Mouse (Mus musculus) liver, embryonic 14.5 days (tissue): ENCODE measurements around the gene Hacd3. TPM values are rescaled to one million over a fixed set of nuclear protein-coding genes. Genes with fewer than 3 reads are reported as not detected.
"Not testable (repeated sequence)": the region's sequence is repeated elsewhere in the genome, so short reads cannot be mapped to it uniquely, and the experiment has no call there.

Experiments
- ATAC-seq: fragments of 200-750 bp; cut with Nextera tagmentation; 2 replicates; pipeline ENCODE4 v1.8.0; 2017; ENCODE audit warnings: moderate number of reproducible peaks, mild to moderate bottlenecking, moderate library complexity; ENCODE audit not compliant: insufficient read depth
- DNase-seq, 3 experiments: peaks; one replicate each; pipeline ENCODE4 v3.0.0-alpha.2; 2012 to 2013; ENCODE audit warnings: low read depth in 3 of 3, low spot score in 3 of 3
- H3K27ac ChIP-seq: fragments of 300-500 bp; sonication (generic); 2 replicates; pipeline ENCODE4 v1.5.1; 2014; ENCODE audit warnings: moderate library complexity, mild to moderate bottlenecking, control low read depth, inconsistent platforms
- H3K27me3 ChIP-seq: fragments of 300-500 bp; sonication (generic); 2 replicates; pipeline ENCODE4 v1.6.1; 2014; ENCODE audit warnings: mild to moderate bottlenecking, low read length, moderate library complexity; ENCODE audit not compliant: control insufficient read depth, insufficient read depth
- H3K36me3 ChIP-seq: fragments of 300-500 bp; sonication (generic); replicated peaks from 2 replicates; pipeline ENCODE4 v1.6.1; 2014; ENCODE audit warnings: low read depth; ENCODE audit not compliant: control insufficient read depth, insufficient read depth
- H3K4me1 ChIP-seq, 2 experiments: fragments of 200-500 bp in 1 of 2; fragments of 300-500 bp in 1 of 2; sonication (generic) in 1 of 2; replicated peaks; 2 replicates each; pipeline ENCODE4 v1.6.1; 2012 to 2014; ENCODE audit warnings: antibody characterized with exemption in 1 of 2, inconsistent platforms in 1 of 2, low read length in 1 of 2; ENCODE audit not compliant: control insufficient read depth in 2 of 2, insufficient read depth in 2 of 2
- H3K4me2 ChIP-seq: fragments of 300-500 bp; sonication (generic); 2 replicates; pipeline ENCODE4 v1.6.1; 2014; ENCODE audit warnings: low read depth, mild to moderate bottlenecking, control low read depth, moderate library complexity
- H3K4me3 ChIP-seq, 2 experiments: fragments of 200-500 bp in 1 of 2; fragments of 300-500 bp in 1 of 2; sonication (generic) in 1 of 2; 2 replicates each; pipeline ENCODE4 v1.5.1; 2012 to 2014; ENCODE audit warnings: low read depth in 2 of 2, low read length in 2 of 2, mild to moderate bottlenecking in 2 of 2, control low read depth in 1 of 2, inconsistent platforms in 1 of 2, moderate library complexity in 1 of 2; ENCODE audit not compliant: insufficient read depth in 1 of 2
- H3K9ac ChIP-seq: fragments of 300-500 bp; sonication (generic); replicated peaks from 2 replicates; pipeline ENCODE4 v1.6.1; 2014; ENCODE audit warnings: mild to moderate bottlenecking, control low read depth, moderate library complexity
- H3K9me3 ChIP-seq: fragments of 300-500 bp; sonication (generic); 2 replicates; pipeline ENCODE4 v1.6.1; 2016; ENCODE audit warnings: low read length, mixed read lengths; ENCODE audit not compliant: control insufficient read depth
- CTCF ChIP-seq: IDR thresholded peaks from 2 replicates; pipeline ENCODE4 v1.5.1; 2016; ENCODE audit warnings: antibody characterized with exemption, low read depth, control low read depth
- EP300 ChIP-seq: IDR thresholded peaks from 2 replicates; pipeline ENCODE4 v1.6.1; 2016; ENCODE audit warnings: antibody characterized with exemption, low read depth
- WGBS: fragments of 180-500 bp; shearing (Covaris S2); extraction: QIAGEN DNeasy Blood & Tissue Kit; methylation state at CpG from one replicate; pipeline ENCODE4 v1.1.7; 2014; ENCODE audit not compliant: insufficient replicate concordance; 5-methylcytosine and 5-hydroxymethylcytosine counted together
- polyA plus RNA-seq, 2 experiments: library from polyadenylated mRNA; depleted of rRNA in 1 of 2; stranded (reverse) in 1 of 2; unstranded in 1 of 2; fragments of >200 nt; fragmentation: Nextera tagmentation in 1 of 2; extraction: Ambion mirVana in 1 of 2; gene quantifications; 2 replicates each; pipeline versions ENCODE4 v1.2.1 to v1.2.3; 2012 to 2014

Hacd3 gene
- polyA plus RNA-seq, 2 experiments, result 19.6 to 22.9 TPM

- peak overlapping the region; percentile 50 to 100 for H3K4me3 ChIP-seq
- peak overlapping the region; percentile 35 for H3K27ac ChIP-seq
- 19% methylated on average over 4 of the region's 4 CpGs for WGBS
- peaks cover 11 to 12% of the 10 kb centered on the region in 2 experiments for H3K4me1 ChIP-seq
- H3K4me2 ChIP-seq, result peak overlapping the region; percentile 64
- peaks cover 6% of the 10 kb centered on the region for H3K36me3 ChIP-seq
- no peaks in the 10 kb centered on the region for H3K9me3 ChIP-seq
- peak overlapping the region; percentile 50 for H3K9ac ChIP-seq
- no peaks in the 10 kb centered on the region for H3K27me3 ChIP-seq
- ATAC-seq (peak; percentile 45), DNase-seq (no peak)
- TF ChIP-seq EP300 (no peak), CTCF (no peak)
Measured at GRCm38 (mm10) chr9:65031894-65032268, 10.4 kb upstream of the Hacd3 start.

GRCm38 (mm10) chr9:65031355-65031754 is 9.9 kb upstream of the Hacd3 start:
- not testable (repeated sequence) for H3K9ac ChIP-seq, H3K27me3 ChIP-seq, H3K36me3 ChIP-seq, ATAC-seq, DNase-seq, H3K9me3 ChIP-seq, H3K27ac ChIP-seq
- Histone ChIP-seq H3K4me2 (peak overlapping the region; percentile 64), H3K4me3 (peak overlapping the region in 1 of 2 experiments; percentile 18; a peak in 1 of 4 replicates), H3K4me1 (peaks cover 11 to 12% of the 10 kb centered on the region in 2 experiments)
- TF ChIP-seq CTCF, result peak; percentile 39
- WGBS, result 28% methylated on average over 5 of the region's 5 CpGs

GRCm38 (mm10) chr9:65028313-65028712 is 6.8 kb upstream of the Hacd3 start:
- WGBS, result 71% methylated on average over 5 of the region's 5 CpGs

GRCm38 (mm10) chr9:65027241-65027640 is 5.7 kb upstream of the Hacd3 start:
- H3K36me3 ChIP-seq, result no peaks in the 10 kb centered on the region
- TF ChIP-seq EP300 (no peak), CTCF (no peak)
- no peak overlapping the region for H3K9ac ChIP-seq
- 75% methylated on average over 7 of the region's 7 CpGs for WGBS
- H3K4me2 ChIP-seq, result no peak overlapping the region
- H3K4me1 ChIP-seq, result peaks cover 2 to 12% of the 10 kb centered on the region in 2 experiments
- no peak overlapping the region for H3K4me3 ChIP-seq
- no peak for DNase-seq
- H3K27ac ChIP-seq, result no peak overlapping the region
- no peaks in the 10 kb centered on the region for H3K9me3 ChIP-seq
- H3K27me3 ChIP-seq, result no peaks in the 10 kb centered on the region
- ATAC-seq, result no peak

More at GRCm38 (mm10) chr9:65028313-65028712, 6.8 kb upstream of the Hacd3 start:
- Histone ChIP-seq H3K36me3 (no peaks in the 10 kb centered on the region), H3K27ac (no peak overlapping the region), H3K4me1 (peaks cover 2 to 7% of the 10 kb centered on the region in 2 experiments), H3K4me2 (no peak overlapping the region), H3K9me3 (no peaks in the 10 kb centered on the region), H3K4me3 (no peak overlapping the region), H3K27me3 (no peaks in the 10 kb centered on the region), H3K9ac (no peak overlapping the region)
- TF ChIP-seq CTCF, result no peak
- TF ChIP-seq EP300, result no peak
- no peak for ATAC-seq
- DNase-seq, result no peak

- H3K4me1 ChIP-seq, result peaks cover 28 to 31% of the 10 kb centered on the region in 2 experiments
- TF ChIP-seq CTCF (no peak), EP300 (no peak)
- H3K9ac ChIP-seq, result no peak overlapping the region
- WGBS, result 75% methylated on average over 3 of the region's 3 CpGs
- H3K36me3 ChIP-seq, result no peaks in the 10 kb centered on the region
- DNase-seq (no peak), ATAC-seq (no peak)
- H3K4me2 ChIP-seq, result no peak overlapping the region
- H3K27me3 ChIP-seq, result no peaks in the 10 kb centered on the region
- no peak overlapping the region for H3K27ac ChIP-seq
- no peak overlapping the region for H3K4me3 ChIP-seq
- H3K9me3 ChIP-seq, result no peaks in the 10 kb centered on the region
Measured at GRCm38 (mm10) chr9:65023447-65023846, 2.0 kb upstream of the Hacd3 start.
